Mouse (Mus musculus) kidney, adult 2 months (tissue): ENCODE results near the gene Fkbp14. TPM values are rescaled to one million over a fixed set of nuclear protein-coding genes. Genes with fewer than 3 reads are reported as not detected.

Source experiments
- DNase-seq: peaks from one replicate; pipeline ENCODE4 v3.0.0; 2021
- H3K27ac ChIP-seq: fragments of 200-500 bp; 2 replicates; pipeline ENCODE4 v1.5.1; 2012; ENCODE audit warnings: low read depth, low read length, control low read depth, inconsistent platforms; ENCODE audit not compliant: insufficient read depth
- H3K27me3 ChIP-seq: fragments of 200-500 bp; replicated peaks from 2 replicates; pipeline ENCODE4 v1.6.1; 2012; ENCODE audit warnings: mild to moderate bottlenecking, moderate library complexity, low read length, inconsistent platforms; ENCODE audit not compliant: control insufficient read depth, insufficient read depth
- H3K36me3 ChIP-seq: fragments of 200-500 bp; 2 replicates; pipeline ENCODE4 v1.6.1; 2012; ENCODE audit warnings: mild to moderate bottlenecking, moderate library complexity, low read length, inconsistent platforms; ENCODE audit not compliant: control insufficient read depth, insufficient read depth
- H3K4me1 ChIP-seq: fragments of 200-500 bp; 2 replicates; pipeline ENCODE4 v1.6.1; 2011; ENCODE audit warnings: low read length; ENCODE audit not compliant: control insufficient read depth, insufficient read depth
- H3K4me3 ChIP-seq: fragments of 200-500 bp; 2 replicates; pipeline ENCODE4 v1.5.1; 2011; ENCODE audit warnings: mild to moderate bottlenecking, low read depth, low read length, control low read depth; ENCODE audit not compliant: insufficient read depth
- CTCF ChIP-seq: fragments of 200-500 bp; conservative IDR thresholded peaks from 2 replicates; pipeline ENCODE4 v1.5.1; 2011; ENCODE audit warnings: low read depth, mild to moderate bottlenecking, control low read depth, low read length, moderate library complexity, mixed read lengths; ENCODE audit not compliant: insufficient read depth, insufficient read length
- POLR2A ChIP-seq: fragments of 200-500 bp; IDR thresholded peaks from one replicate; pipeline ENCODE4 v1.6.1; 2011; ENCODE audit warnings: low read depth, low read length, control low read depth
- WGBS: fragments of 180-500 bp; shearing (Covaris S2); methylation state at CpG from one replicate; pipeline ENCODE4 v1.1.7; 2018; 5-methylcytosine and 5-hydroxymethylcytosine counted together
- polyA plus RNA-seq: library from polyadenylated mRNA; depleted of rRNA; stranded (reverse); fragments of >200 nt; gene quantifications from 2 replicates; pipeline ENCODE4 v1.2.3, GENCODE M21; 2012

Fkbp14 gene
- polyA plus RNA-seq, 1 experiment: 4.5 TPM

GRCm38 (mm10) chr6:54555816-54556215, 41.3 kb downstream of the Fkbp14 start:
- Histone ChIP-seq H3K27me3 (no peaks in the 10 kb centered on the region), H3K36me3 (no peaks in the 10 kb centered on the region), H3K4me1 (no peaks in the 10 kb centered on the region), H3K4me3 (no peak overlapping the region), H3K27ac (no peak overlapping the region)
- TF ChIP-seq POLR2A (no peak), CTCF (no peak)
- no peak for DNase-seq
- 55% methylated on average over 1 of the region's 1 CpGs for WGBS

GRCm38 (mm10) chr6:54554341-54555110, 42.6 kb downstream of the Fkbp14 start:
- Histone ChIP-seq H3K27me3 (no peaks in the 10 kb centered on the region), H3K4me1 (no peaks in the 10 kb centered on the region), H3K36me3 (no peaks in the 10 kb centered on the region), H3K27ac (no peak overlapping the region), H3K4me3 (no peak overlapping the region)
- TF ChIP-seq POLR2A (no peak), CTCF (no peak)
- 75% methylated on average over 8 of the region's 8 CpGs for WGBS
- DNase-seq: no peak

GRCm38 (mm10) chr6:54553632-54554031, 43.5 kb downstream of the Fkbp14 start:
- 87% methylated on average over 2 of the region's 2 CpGs for WGBS

GRCm38 (mm10) chr6:54552721-54553413, 44.2 kb downstream of the Fkbp14 start:
- Histone ChIP-seq H3K27ac (no peak overlapping the region), H3K36me3 (no peaks in the 10 kb centered on the region), H3K4me1 (no peaks in the 10 kb centered on the region), H3K27me3 (no peaks in the 10 kb centered on the region), H3K4me3 (no peak overlapping the region)
- DNase-seq: no peak
- TF ChIP-seq CTCF: no peak
- TF ChIP-seq POLR2A: no peak
- 73% methylated on average over 9 of the region's 9 CpGs for WGBS

More at GRCm38 (mm10) chr6:54553632-54554031, 43.5 kb downstream of the Fkbp14 start:
- no peaks in the 10 kb centered on the region for H3K27me3 ChIP-seq
- no peak overlapping the region for H3K4me3 ChIP-seq
- no peaks in the 10 kb centered on the region for H3K36me3 ChIP-seq
- DNase-seq: no peak
- H3K27ac ChIP-seq: no peak overlapping the region
- TF ChIP-seq CTCF: no peak
- no peak for TF ChIP-seq POLR2A
- H3K4me1 ChIP-seq: no peaks in the 10 kb centered on the region

- no peaks in the 10 kb centered on the region for H3K27me3 ChIP-seq
- no peaks in the 10 kb centered on the region for H3K4me1 ChIP-seq
- DNase-seq: peak; percentile 43
- no peak overlapping the region for H3K27ac ChIP-seq
- no peaks in the 10 kb centered on the region for H3K36me3 ChIP-seq
- WGBS: 52% methylated on average over 7 of the region's 7 CpGs
- no peak overlapping the region for H3K4me3 ChIP-seq
- no peak for TF ChIP-seq CTCF
Measured at GRCm38 (mm10) chr6:54550801-54551323, 46.2 kb downstream of the Fkbp14 start.

GRCm38 (mm10) chr6:54549311-54549710, 47.8 kb downstream of the Fkbp14 start:
- TF ChIP-seq POLR2A (no peak), CTCF (no peak)
- H3K27ac ChIP-seq: no peak overlapping the region
- no peaks in the 10 kb centered on the region for H3K27me3 ChIP-seq
- H3K4me3 ChIP-seq: no peak overlapping the region
- WGBS: 74% methylated on average over 4 of the region's 4 CpGs
- no peak for DNase-seq
- no peaks in the 10 kb centered on the region for H3K4me1 ChIP-seq
- no peaks in the 10 kb centered on the region for H3K36me3 ChIP-seq
